Mouse (Mus musculus) B cell, adult 62 days (primary cell): ENCODE data around the gene Phf14. TPM values are rescaled to one million over a fixed set of nuclear protein-coding genes. Genes with fewer than 3 reads are reported as not detected.

Experiments
- total RNA-seq: library from RNA; stranded (reverse); gene quantifications from 4 replicates; pipeline ENCODE4 v1.2.4, GENCODE M21; 2023

The Phf14 gene
- 68.0 to 77.5 TPM (median 71.5 TPM) in 4 replicates for total RNA-seq

GRCm38 (mm10) chr6:11907269-11908032 is at the start of gene Phf14, which contains the start of gene Ndufa4:
Gene Phf14 (plus strand): TSS chr6:11907809.
Gene Ndufa4 (minus strand): TSS chr6:11907497.

Other genes starting within 250 kb of the Phf14 start
- 131 to 170 TPM (median 157 TPM) in 4 replicates for gene Ndufa4, start 312 bp upstream of the Phf14 start, total RNA-seq